Mouse (Mus musculus) hindbrain, embryonic 14.5 days (tissue): ENCODE data around the gene Rmdn2. TPM values are rescaled to one million over a fixed set of nuclear protein-coding genes. Genes with fewer than 3 reads are reported as not detected.

Experiments
- ATAC-seq: fragments of 200-750 bp; cut with Nextera tagmentation; 2 replicates; pipeline ENCODE4 v1.8.0; 2017; ENCODE audit warnings: moderate number of reproducible peaks, mild to moderate bottlenecking, moderate TSS enrichment, moderate library complexity; ENCODE audit not compliant: low FRiP score
- DNase-seq: peaks from one replicate; pipeline ENCODE4 v3.0.0-alpha.2; 2015; ENCODE audit warnings: low spot score
- H3K27ac ChIP-seq: fragments of 300-500 bp; sonication (generic); 2 replicates; pipeline ENCODE4 v1.5.1; 2014; ENCODE audit warnings: mild to moderate bottlenecking, moderate library complexity
- H3K27me3 ChIP-seq: fragments of 300-500 bp; sonication (generic); 2 replicates; pipeline ENCODE4 v1.6.1; 2014; ENCODE audit warnings: mild to moderate bottlenecking, low read length, mixed read lengths; ENCODE audit not compliant: control insufficient read depth, insufficient read depth
- H3K36me3 ChIP-seq: fragments of 300-500 bp; sonication (generic); replicated peaks from 2 replicates; pipeline ENCODE4 v1.6.1; 2014; ENCODE audit not compliant: control insufficient read depth, insufficient read depth
- H3K4me1 ChIP-seq: fragments of 300-500 bp; sonication (generic); replicated peaks from 2 replicates; pipeline ENCODE4 v1.6.1; 2014; ENCODE audit warnings: antibody characterized with exemption, low read length, mixed read lengths; ENCODE audit not compliant: control insufficient read depth, insufficient read depth
- H3K4me2 ChIP-seq: fragments of 300-500 bp; sonication (generic); replicated peaks from 2 replicates; pipeline ENCODE4 v1.6.1; 2014; ENCODE audit warnings: mild to moderate bottlenecking, moderate library complexity
- H3K4me3 ChIP-seq: fragments of 300-500 bp; sonication (generic); replicated peaks from 2 replicates; pipeline ENCODE4 v1.5.1; 2014; ENCODE audit warnings: mild to moderate bottlenecking, low read length
- H3K9ac ChIP-seq: fragments of 300-500 bp; sonication (generic); 2 replicates; pipeline ENCODE4 v1.6.1; 2014
- H3K9me3 ChIP-seq: fragments of 300-500 bp; sonication (generic); 2 replicates; pipeline ENCODE4 v1.6.1; 2016; ENCODE audit warnings: low read length; ENCODE audit not compliant: control insufficient read depth
- WGBS: fragments of 180-500 bp; shearing (Covaris S2); extraction: QIAGEN DNeasy Blood & Tissue Kit; methylation state at CpG from one replicate; pipeline ENCODE4 v1.1.7; 2014; 5-methylcytosine and 5-hydroxymethylcytosine counted together
- polyA plus RNA-seq: library from polyadenylated mRNA; unstranded; fragments of >200 nt; fragmentation: Nextera tagmentation; extraction: Ambion mirVana; gene quantifications from 2 replicates; pipeline ENCODE4 v1.2.1, GENCODE M21; 2014

The Rmdn2 gene
- polyA plus RNA-seq, 1 experiment from 2014 or later, result 13.4 TPM

DNA sequence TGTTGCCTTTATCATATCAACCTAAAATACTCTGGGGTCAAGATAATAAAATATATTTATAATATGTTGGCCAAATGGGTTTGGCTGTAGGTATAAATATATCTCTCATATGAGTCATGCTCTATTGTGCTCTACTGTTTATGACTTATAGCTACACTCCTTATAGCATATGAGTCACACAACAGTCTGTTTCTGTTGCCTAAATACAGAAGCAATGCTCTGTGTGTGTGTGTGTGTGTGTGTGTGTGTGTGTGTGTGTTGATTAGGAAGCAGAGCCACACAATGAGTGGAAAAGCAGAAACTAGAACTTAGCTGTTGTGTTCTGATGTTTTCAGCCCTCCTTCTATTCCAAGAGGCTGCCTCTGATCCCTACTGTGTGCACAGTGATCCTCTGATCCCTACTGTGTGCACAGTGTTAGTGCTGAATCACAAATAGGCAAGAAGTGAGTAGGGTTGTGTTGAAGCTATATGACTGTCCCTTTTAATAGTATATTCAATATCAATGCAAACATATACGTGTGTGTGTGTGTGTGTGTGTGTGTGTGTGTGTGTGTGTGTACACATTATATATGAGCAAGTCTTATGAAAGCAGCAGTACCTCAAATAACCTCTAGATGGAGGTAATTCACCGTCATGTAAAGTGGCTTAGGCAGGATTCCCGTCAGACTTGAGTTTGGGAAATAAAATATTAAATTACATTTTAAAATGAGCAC lies 51.9 kb downstream of the Rmdn2 start:
- DNase-seq, result peak; percentile 81
- H3K9me3 ChIP-seq, result no peaks in the 10 kb centered on the region
- H3K4me1 ChIP-seq, result no peaks in the 10 kb centered on the region
- no peak for ATAC-seq
- H3K4me2 ChIP-seq, result no peak overlapping the region
- H3K4me3 ChIP-seq, result no peak overlapping the region
- no peak overlapping the region for H3K9ac ChIP-seq
- no peaks in the 10 kb centered on the region for H3K36me3 ChIP-seq
- no peak overlapping the region for H3K27ac ChIP-seq
- no peaks in the 10 kb centered on the region for H3K27me3 ChIP-seq
- 20% methylated on average over 3 of the region's 3 CpGs for WGBS

DNA sequence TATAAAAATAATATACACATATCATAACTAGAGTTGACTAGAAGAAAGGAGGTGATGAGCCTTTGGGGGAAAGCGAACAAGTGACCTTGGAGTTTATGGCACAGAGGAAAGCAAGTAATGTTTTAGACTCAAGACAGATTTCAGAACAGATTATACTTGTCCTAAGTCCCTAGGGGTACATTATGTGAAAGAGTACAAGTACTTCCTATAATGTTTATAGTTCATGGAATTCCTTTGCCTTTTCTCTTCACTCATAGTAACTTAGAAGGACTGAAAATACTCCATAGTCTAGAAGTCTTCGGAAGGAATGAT lies 52.4 kb downstream of the Rmdn2 start:
- 94% methylated on average over 2 of the region's 2 CpGs for WGBS
- no peak for DNase-seq
- no peak for ATAC-seq

DNA sequence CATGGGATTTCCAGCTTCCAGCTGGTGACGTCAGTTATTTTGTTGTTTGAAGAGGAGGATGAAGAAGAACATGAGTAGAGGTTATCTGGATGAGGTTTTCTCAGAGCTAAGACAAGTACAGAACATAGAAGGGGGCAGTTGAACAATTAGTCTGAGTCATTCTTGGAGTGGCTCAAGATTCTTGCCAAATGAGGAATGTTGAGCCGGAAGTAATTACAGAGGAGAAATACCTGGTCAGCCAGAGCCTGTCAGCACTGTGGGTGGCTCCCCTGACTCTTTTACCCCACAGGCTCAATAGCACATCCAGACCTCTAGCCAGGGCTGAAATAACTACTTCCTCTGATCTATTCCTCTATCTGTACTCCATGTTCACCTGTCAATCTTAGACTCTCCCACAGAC lies 59.2 kb downstream of the Rmdn2 start:
- H3K9ac ChIP-seq, result no peak overlapping the region
- WGBS, result 83% methylated on average over 2 of the region's 2 CpGs
- no peaks in the 10 kb centered on the region for H3K27me3 ChIP-seq
- H3K4me1 ChIP-seq, result no peaks in the 10 kb centered on the region
- H3K36me3 ChIP-seq, result no peaks in the 10 kb centered on the region
- DNase-seq (no peak), ATAC-seq (no peak)
- no peaks in the 10 kb centered on the region for H3K9me3 ChIP-seq
- H3K4me2 ChIP-seq, result no peak overlapping the region
- no peak overlapping the region for H3K4me3 ChIP-seq
- H3K27ac ChIP-seq, result no peak overlapping the region

More for the DNA sequence above, 52.4 kb downstream of the Rmdn2 start:
- Histone ChIP-seq H3K4me2 (no peak overlapping the region), H3K36me3 (no peaks in the 10 kb centered on the region), H3K4me1 (no peaks in the 10 kb centered on the region), H3K9me3 (no peaks in the 10 kb centered on the region), H3K27ac (no peak overlapping the region), H3K9ac (no peak overlapping the region), H3K4me3 (no peak overlapping the region), H3K27me3 (no peaks in the 10 kb centered on the region)

DNA sequence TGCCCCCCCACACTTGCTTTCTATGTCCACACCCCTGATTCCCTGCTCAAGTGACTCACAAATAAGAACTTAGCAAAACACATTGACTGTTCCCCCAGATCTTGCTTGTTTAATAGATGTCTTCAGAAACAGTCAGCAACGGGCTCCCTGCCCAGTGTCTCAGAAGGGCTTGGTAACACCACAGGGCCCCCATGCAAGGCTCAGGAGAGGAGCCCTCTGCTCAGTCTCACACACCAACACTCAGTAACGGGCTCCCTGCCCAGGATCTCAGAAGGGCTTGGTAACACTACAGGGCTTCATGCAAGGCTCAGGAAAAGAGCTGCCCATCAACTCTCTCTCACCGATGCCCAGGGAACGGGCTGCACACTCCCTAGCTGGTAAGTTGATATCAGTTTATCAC lies 83.4 kb downstream of the Rmdn2 start:
- Histone ChIP-seq H3K4me1 (no peaks in the 10 kb centered on the region), H3K4me3 (no peak overlapping the region), H3K36me3 (no peaks in the 10 kb centered on the region), H3K9me3 (no peaks in the 10 kb centered on the region), H3K4me2 (no peak overlapping the region), H3K27me3 (no peaks in the 10 kb centered on the region), H3K9ac (no peak overlapping the region), H3K27ac (no peak overlapping the region)
- 83% methylated on average over 4 of the region's 4 CpGs for WGBS
- ATAC-seq (no peak), DNase-seq (no peak)

DNA sequence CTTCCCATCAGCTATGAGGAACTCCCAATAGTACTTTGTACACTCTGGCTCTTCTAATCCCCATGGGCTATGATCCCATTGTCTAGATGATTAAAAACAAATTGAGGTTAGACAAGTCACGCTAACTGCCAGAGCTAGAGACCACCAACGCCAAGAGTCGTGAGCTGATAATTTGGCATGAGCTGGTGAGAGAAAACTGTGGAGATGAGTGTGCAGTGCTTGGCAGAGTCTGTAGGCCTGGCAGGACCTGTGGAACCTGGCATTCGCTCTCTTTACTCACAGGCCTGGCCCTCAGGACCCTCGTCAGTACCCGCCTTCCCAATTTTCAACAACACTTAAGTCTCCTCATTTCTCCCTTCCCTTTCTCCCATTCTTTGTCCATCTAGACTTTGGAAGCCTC lies 83.9 kb downstream of the Rmdn2 start:
- H3K4me1 ChIP-seq, result no peaks in the 10 kb centered on the region
- H3K27ac ChIP-seq, result no peak overlapping the region
- no peaks in the 10 kb centered on the region for H3K36me3 ChIP-seq
- ATAC-seq, result no peak
- no peak overlapping the region for H3K9ac ChIP-seq
- no peaks in the 10 kb centered on the region for H3K9me3 ChIP-seq
- no peak for DNase-seq
- no peaks in the 10 kb centered on the region for H3K27me3 ChIP-seq
- 82% methylated on average over 6 of the region's 6 CpGs for WGBS
- no peak overlapping the region for H3K4me2 ChIP-seq
- H3K4me3 ChIP-seq, result no peak overlapping the region

DNA sequence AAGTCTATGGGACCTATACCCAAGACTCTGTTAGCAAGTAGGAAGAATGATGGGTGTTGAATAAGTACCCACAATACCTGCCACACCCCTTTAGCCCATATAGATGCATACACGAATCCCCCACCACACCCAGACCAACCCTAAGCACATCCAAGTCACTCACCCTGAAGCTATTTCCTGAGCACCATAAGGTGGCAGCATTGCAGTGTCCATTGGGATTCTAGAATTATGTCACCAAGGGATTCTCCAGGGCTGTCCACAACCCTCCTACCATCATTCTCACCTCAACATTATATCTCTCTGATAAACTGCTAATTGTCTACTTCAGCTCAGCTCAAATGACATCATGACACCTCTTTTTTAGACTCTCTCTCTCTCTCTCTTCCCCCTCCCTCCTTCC lies 87.5 kb downstream of the Rmdn2 start:
- no peak overlapping the region for H3K9ac ChIP-seq
- no peak overlapping the region for H3K27ac ChIP-seq
- H3K27me3 ChIP-seq, result no peaks in the 10 kb centered on the region
- H3K36me3 ChIP-seq, result no peaks in the 10 kb centered on the region
- no peaks in the 10 kb centered on the region for H3K4me1 ChIP-seq
- H3K4me3 ChIP-seq, result no peak overlapping the region
- no peak overlapping the region for H3K4me2 ChIP-seq
- WGBS, result 35% methylated on average over 1 of the region's 1 CpGs
- DNase-seq (peak; percentile 49), ATAC-seq (no peak)
- no peaks in the 10 kb centered on the region for H3K9me3 ChIP-seq

DNA sequence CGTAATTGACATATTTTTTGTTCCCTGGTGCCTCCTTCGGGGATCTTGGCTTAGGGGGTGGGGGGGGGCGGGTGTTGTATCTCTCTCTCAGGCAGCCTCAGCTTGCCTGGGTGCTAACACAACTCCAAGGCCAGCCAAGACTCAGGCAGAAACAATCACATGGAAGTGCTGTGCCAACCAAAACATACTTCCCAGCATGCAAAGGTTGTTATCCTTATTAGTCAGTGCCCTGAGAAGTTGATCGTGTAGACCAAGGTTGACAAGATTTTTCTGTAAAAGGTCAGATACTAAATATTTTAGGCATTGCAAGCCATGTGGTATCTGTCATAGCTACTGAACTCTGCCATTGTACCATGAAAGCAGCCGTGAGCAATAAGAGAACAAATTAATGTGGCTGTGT lies 89.2 kb downstream of the Rmdn2 start:
- WGBS, result 88% methylated on average over 5 of the region's 5 CpGs
- Histone ChIP-seq H3K4me1 (no peaks in the 10 kb centered on the region), H3K4me3 (no peak overlapping the region), H3K9me3 (no peaks in the 10 kb centered on the region), H3K27ac (no peak overlapping the region), H3K9ac (no peak overlapping the region), H3K4me2 (no peak overlapping the region), H3K27me3 (no peaks in the 10 kb centered on the region), H3K36me3 (no peaks in the 10 kb centered on the region)
- DNase-seq (no peak), ATAC-seq (no peak)

DNA sequence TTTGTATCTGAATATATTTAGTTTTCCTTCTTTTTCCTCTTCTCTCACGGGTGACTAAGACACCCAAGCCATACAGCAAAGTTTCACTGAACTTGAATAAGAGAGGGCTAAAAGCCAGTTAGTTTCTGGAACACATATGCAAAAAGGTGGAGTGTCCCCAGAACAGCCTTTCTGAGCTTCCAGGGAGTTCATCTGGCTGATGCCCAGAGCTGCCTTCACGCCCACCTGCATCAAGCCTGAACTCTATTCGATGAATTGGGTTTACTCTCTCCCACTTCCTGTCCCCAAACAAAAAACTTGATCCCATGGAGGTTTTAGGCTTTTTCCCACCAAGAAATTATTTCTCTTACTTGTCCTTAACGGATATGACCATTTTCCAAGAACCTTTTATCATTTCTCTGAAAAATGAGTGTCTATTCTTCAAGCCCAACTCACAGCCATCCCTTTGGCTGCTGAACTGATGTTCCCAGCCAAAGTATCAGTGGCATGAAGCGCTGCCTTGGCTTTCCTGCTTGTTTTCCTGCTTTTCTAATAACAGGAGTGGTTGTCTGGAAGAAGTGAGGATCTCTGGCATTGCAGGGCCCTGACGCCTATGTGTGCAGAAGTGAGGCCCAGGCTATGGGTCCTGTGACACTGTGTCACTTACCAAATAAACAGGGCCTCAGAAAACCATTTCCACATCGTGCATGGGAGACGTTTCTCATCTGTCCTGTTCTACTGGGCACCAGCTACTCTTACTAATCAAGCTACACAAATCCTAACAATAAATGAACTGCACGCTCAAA lies 94.2 kb downstream of the Rmdn2 start:
- H3K27me3 ChIP-seq, result peaks cover 25% of the 10 kb centered on the region
- H3K4me3 ChIP-seq, result no peak overlapping the region
- ATAC-seq (no peak), DNase-seq (no peak)
- no peaks in the 10 kb centered on the region for H3K9me3 ChIP-seq
- H3K27ac ChIP-seq, result no peak overlapping the region
- H3K9ac ChIP-seq, result no peak overlapping the region
- no peaks in the 10 kb centered on the region for H3K4me1 ChIP-seq
- H3K36me3 ChIP-seq, result no peaks in the 10 kb centered on the region
- WGBS, result 77% methylated on average over 9 of the region's 9 CpGs
- H3K4me2 ChIP-seq, result no peak overlapping the region

DNA sequence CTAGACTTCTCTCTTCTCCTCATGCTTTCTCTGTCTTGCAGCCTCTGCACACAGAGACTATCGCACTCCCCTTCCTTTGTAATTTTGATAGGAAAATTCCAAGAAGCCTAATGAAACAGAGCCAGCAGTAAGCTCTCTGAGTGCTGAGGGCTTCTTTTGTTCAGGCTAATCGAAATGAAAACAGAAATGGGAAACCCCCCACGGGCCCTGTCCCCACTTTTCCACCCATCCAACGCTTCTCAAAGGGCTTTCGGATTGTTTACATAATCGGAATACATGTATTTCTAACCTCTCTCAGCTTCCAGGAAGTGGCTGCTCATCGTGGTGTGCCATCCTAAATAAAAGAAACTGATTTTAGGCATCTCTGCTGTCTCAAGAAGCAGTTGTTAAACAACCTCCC lies 96.5 kb downstream of the Rmdn2 start:
- Histone ChIP-seq H3K4me2 (no peak overlapping the region), H3K36me3 (no peaks in the 10 kb centered on the region), H3K4me3 (no peak overlapping the region), H3K4me1 (peaks cover 3% of the 10 kb centered on the region), H3K9ac (no peak overlapping the region), H3K27ac (no peak overlapping the region), H3K9me3 (no peaks in the 10 kb centered on the region), H3K27me3 (peaks cover 48% of the 10 kb centered on the region)
- 7% methylated on average over 7 of the region's 7 CpGs for WGBS
- ATAC-seq (no peak), DNase-seq (no peak)
